Mouse (Mus musculus) heart, postnatal 0 days (tissue): ENCODE data around the gene Sox6. TPM values are rescaled to one million over a fixed set of nuclear protein-coding genes. Genes with fewer than 3 reads are reported as not detected.
A peak's percentile ranks its signal among the peaks of the same experiment; 100 is the strongest.

Experiments
- ATAC-seq: fragments of 200-750 bp; cut with Nextera tagmentation; 2 replicates; pipeline ENCODE4 v1.8.0; 2017; ENCODE audit warnings: low read depth, moderate number of reproducible peaks, moderate library complexity; ENCODE audit not compliant: insufficient read depth
- DNase-seq: peaks from one replicate; pipeline ENCODE4 v3.0.0-alpha.2; 2016; ENCODE audit warnings: low spot score
- H3K27ac ChIP-seq: fragments of 300-500 bp; sonication (generic); 2 replicates; pipeline ENCODE4 v1.5.1; 2014; ENCODE audit warnings: low read depth, mild to moderate bottlenecking
- H3K27me3 ChIP-seq: fragments of 300-500 bp; sonication (generic); 2 replicates; pipeline ENCODE4 v1.6.1; 2014; ENCODE audit warnings: low read length, mixed read lengths; ENCODE audit not compliant: control insufficient read depth, insufficient read depth
- H3K36me3 ChIP-seq: fragments of 300-500 bp; sonication (generic); replicated peaks from 2 replicates; pipeline ENCODE4 v1.6.1; 2014; ENCODE audit warnings: low read length, mixed read lengths; ENCODE audit not compliant: control insufficient read depth, insufficient read depth
- H3K4me1 ChIP-seq: fragments of 300-500 bp; sonication (generic); 2 replicates; pipeline ENCODE4 v1.6.1; 2014; ENCODE audit warnings: antibody characterized with exemption; ENCODE audit not compliant: control insufficient read depth, insufficient read depth
- H3K4me2 ChIP-seq: fragments of 300-500 bp; sonication (generic); 2 replicates; pipeline ENCODE4 v1.6.1; 2014; ENCODE audit warnings: low read depth, mild to moderate bottlenecking, low read length, moderate library complexity
- H3K4me3 ChIP-seq: fragments of 300-500 bp; sonication (generic); 2 replicates; pipeline ENCODE4 v1.5.1; 2014; ENCODE audit warnings: low read depth, low read length
- H3K9ac ChIP-seq: fragments of 300-500 bp; sonication (generic); replicated peaks from 2 replicates; pipeline ENCODE4 v1.6.1; 2014; ENCODE audit warnings: low read depth, low read length, mixed read lengths
- H3K9me3 ChIP-seq: fragments of 300-500 bp; sonication (generic); replicated peaks from 2 replicates; pipeline ENCODE4 v1.6.1; 2016; ENCODE audit warnings: low read length; ENCODE audit not compliant: control insufficient read depth
- CTCF ChIP-seq: IDR thresholded peaks from 2 replicates; pipeline ENCODE4 v1.5.1; 2016; ENCODE audit warnings: antibody characterized with exemption, control low read depth, low read depth
- EP300 ChIP-seq: IDR thresholded peaks from 2 replicates; pipeline ENCODE4 v1.6.1; 2016; ENCODE audit warnings: antibody characterized with exemption, low read depth
- WGBS: fragments of 180-500 bp; shearing (Covaris S2); extraction: QIAGEN DNeasy Blood & Tissue Kit; methylation state at CpG from one replicate; pipeline ENCODE4 v1.1.7; 2014; 5-methylcytosine and 5-hydroxymethylcytosine counted together
- polyA plus RNA-seq: library from polyadenylated mRNA; unstranded; fragments of >200 nt; fragmentation: Nextera tagmentation; extraction: Ambion mirVana; gene quantifications from 2 replicates; pipeline ENCODE4 v1.2.1, GENCODE M21; 2015
- total RNA-seq: library from RNA; depleted of rRNA; stranded (reverse); fragments of >200 nt; gene quantifications from 2 replicates; pipeline ENCODE4 v1.2.3, GENCODE M21; 2014; ENCODE audit warnings: low replicate concordance

Sox6 gene
- total and polyA plus RNA-seq, 2 experiments from 2014 or later: 23.4 to 68.5 TPM

DNA sequence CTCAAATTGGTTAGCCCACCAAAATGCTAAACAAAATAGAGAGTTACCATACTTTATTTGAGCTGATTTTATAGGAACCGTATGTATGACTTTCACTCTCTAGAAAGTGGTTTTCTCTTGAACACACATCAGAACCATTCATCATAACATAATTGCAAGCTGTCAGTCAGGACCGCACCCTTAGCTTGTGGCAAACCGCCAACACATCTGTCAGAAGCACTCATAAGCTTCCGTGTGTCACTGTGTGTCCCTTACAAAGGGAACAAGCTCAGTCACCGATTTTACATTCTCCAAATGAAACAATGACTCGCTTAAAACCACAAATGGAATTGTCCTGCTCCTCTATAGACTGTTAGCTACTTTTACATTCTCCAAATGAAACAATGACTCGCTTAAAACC is 304.5 kb downstream of the Sox6 start:
- no peak for TF ChIP-seq CTCF
- no peak for TF ChIP-seq EP300
- Histone ChIP-seq H3K4me3 (no peak overlapping the region), H3K27me3 (no peaks in the 10 kb centered on the region), H3K9me3 (no peaks in the 10 kb centered on the region), H3K9ac (no peak overlapping the region), H3K4me2 (no peak overlapping the region), H3K4me1 (0 out of 2 replicates have a peak, but pooled peaks cover 6% of the 10 kb centered on the region), H3K27ac (no peak overlapping the region), H3K36me3 (no peaks in the 10 kb centered on the region)
- 38% methylated on average over 7 of the region's 7 CpGs for WGBS
- ATAC-seq (no peak), DNase-seq (no peak)

DNA sequence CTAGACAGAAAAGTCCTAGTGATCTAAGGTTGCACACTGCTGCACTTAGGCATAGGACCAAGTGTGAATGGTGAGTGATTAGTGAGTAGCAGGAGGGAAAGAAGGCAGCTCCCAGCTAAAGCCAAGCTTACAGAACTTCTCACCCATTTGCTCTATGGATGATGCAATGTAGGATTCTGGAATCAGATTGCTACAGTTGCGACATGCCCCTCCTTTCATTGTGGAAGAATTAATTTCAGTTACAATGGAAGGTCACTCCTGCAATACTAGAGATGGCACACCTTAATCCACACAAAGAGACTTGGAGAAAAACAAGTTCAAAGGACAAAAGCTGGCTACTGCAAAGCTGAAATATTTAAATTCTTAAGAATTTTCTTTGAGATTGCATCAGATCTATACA is 305.8 kb downstream of the Sox6 start:
- no peak overlapping the region for H3K9ac ChIP-seq
- no peak overlapping the region for H3K4me2 ChIP-seq
- DNase-seq: no peak
- H3K9me3 ChIP-seq: no peaks in the 10 kb centered on the region
- no peaks in the 10 kb centered on the region for H3K27me3 ChIP-seq
- H3K27ac ChIP-seq: no peak overlapping the region
- ATAC-seq: no peak
- no peak for TF ChIP-seq EP300
- no peak for TF ChIP-seq CTCF
- no peak overlapping the region for H3K4me3 ChIP-seq
- 0 out of 2 replicates have a peak, but pooled peaks cover 6% of the 10 kb centered on the region for H3K4me1 ChIP-seq
- no peaks in the 10 kb centered on the region for H3K36me3 ChIP-seq
- 82% methylated on average over 1 of the region's 1 CpGs for WGBS

GRCm38 (mm10) chr7:115726776-115727175 is 311.8 kb downstream of the Sox6 start:
- no peaks in the 10 kb centered on the region for H3K9me3 ChIP-seq
- no peak overlapping the region for H3K27ac ChIP-seq
- no peak overlapping the region for H3K9ac ChIP-seq
- peaks cover 12% of the 10 kb centered on the region for H3K4me1 ChIP-seq
- H3K27me3 ChIP-seq: no peaks in the 10 kb centered on the region
- ATAC-seq (no peak), DNase-seq (no peak)
- H3K4me3 ChIP-seq: no peak overlapping the region
- no peak overlapping the region for H3K4me2 ChIP-seq
- WGBS: 60% methylated on average over 2 of the region's 2 CpGs
- TF ChIP-seq EP300 (no peak), CTCF (no peak)
- H3K36me3 ChIP-seq: no peaks in the 10 kb centered on the region

GRCm38 (mm10) chr7:115724404-115724803 is 314.2 kb downstream of the Sox6 start:
- H3K4me2 ChIP-seq: no peak overlapping the region
- peaks cover 30% of the 10 kb centered on the region for H3K4me1 ChIP-seq
- TF ChIP-seq EP300: no peak
- TF ChIP-seq CTCF: no peak

GRCm38 (mm10) chr7:115721624-115722540 is 316.7 kb downstream of the Sox6 start:
- Histone ChIP-seq H3K27me3 (no peaks in the 10 kb centered on the region), H3K27ac (peak overlapping the region; percentile 68), H3K4me2 (peak overlapping the region; percentile 39), H3K9me3 (no peaks in the 10 kb centered on the region), H3K9ac (no peak overlapping the region), H3K4me1 (peaks cover 34% of the 10 kb centered on the region), H3K36me3 (no peaks in the 10 kb centered on the region), H3K4me3 (no peak overlapping the region)
- ATAC-seq: peak; percentile 71; the same call in 1 of the 2 replicates
- TF ChIP-seq CTCF: no peak
- TF ChIP-seq EP300: no peak
- WGBS: 18% methylated on average over 7 of the region's 7 CpGs
- DNase-seq: peak; percentile 47

More at GRCm38 (mm10) chr7:115724404-115724803, 314.2 kb downstream of the Sox6 start:
- H3K27me3 ChIP-seq: no peaks in the 10 kb centered on the region
- ATAC-seq (no peak), DNase-seq (no peak)
- H3K9me3 ChIP-seq: no peaks in the 10 kb centered on the region
- H3K4me3 ChIP-seq: no peak overlapping the region
- H3K9ac ChIP-seq: no peak overlapping the region
- H3K36me3 ChIP-seq: no peaks in the 10 kb centered on the region
- 84% methylated on average over 2 of the region's 2 CpGs for WGBS
- H3K27ac ChIP-seq: no peak overlapping the region
